Mouse (Mus musculus) left cerebral cortex, postnatal 14 days (tissue): ENCODE data around the gene Neurl1b. TPM values are rescaled to one million over a fixed set of nuclear protein-coding genes. Genes with fewer than 3 reads are reported as not detected.

Experiments
- DNase-seq, 2 experiments: peaks; one replicate each; pipeline ENCODE4 v3.0.0; 2021 to 2022; ENCODE audit warnings: low spot score in 2 of 2, mixed read lengths in 1 of 2
- intact Hi-C: fragments of 180-260 bp; cut with DNase I; formaldehyde crosslinking; loops from one replicate; pipeline ENCODE4 v1.15.1; 2025
- total RNA-seq, 2 experiments: library from RNA; stranded (reverse); gene quantifications; 2 replicates each; pipeline ENCODE4 v1.2.3; 2021

The Neurl1b gene
- total RNA-seq, 2 experiments from 2014 or later = 105 to 111 TPM

DNA sequence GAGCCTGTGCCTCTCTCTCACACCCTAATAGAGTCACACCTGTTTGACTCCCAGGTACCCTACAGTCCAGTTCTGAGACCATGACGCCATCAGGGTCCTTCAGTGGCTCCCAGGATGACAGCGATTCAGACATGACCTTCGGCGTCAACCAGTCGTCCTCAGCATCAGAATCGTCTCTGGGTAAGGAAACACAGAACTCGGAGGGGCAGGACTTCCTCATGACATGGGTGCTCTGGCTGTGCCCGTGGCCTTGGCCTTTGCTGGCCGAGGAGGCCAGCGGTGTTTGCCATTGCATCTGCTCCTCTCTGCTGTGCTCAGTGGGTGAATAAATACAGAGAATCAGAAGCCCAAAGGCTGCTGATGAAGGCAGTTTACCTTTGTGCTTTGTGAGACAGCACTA lies 26.4 kb downstream of the Neurl1b start:
- intact Hi-C loops = no loop called here
- DNase-seq = no peak

DNA sequence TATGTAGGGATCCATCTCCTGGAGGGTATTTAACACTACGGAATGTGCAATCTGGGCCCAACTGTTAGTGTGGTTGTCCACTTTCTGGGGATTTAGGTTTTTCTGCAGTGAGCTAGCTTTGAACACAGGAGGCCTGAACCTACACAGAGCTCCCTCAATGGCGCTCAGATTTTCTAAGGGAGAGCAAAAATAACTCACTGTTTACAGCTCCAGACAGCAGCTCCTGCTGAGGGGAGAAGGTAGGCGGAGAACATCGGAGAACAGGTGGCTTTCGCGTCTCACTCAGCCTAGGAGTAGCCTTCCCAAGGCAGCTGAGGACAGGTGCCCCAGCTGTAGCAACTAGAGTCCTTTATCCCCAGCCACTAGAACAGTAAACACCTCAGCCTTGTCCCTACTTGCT lies 27.6 kb downstream of the Neurl1b start:
- no peak for DNase-seq
- intact Hi-C loops = no loop called here

DNA sequence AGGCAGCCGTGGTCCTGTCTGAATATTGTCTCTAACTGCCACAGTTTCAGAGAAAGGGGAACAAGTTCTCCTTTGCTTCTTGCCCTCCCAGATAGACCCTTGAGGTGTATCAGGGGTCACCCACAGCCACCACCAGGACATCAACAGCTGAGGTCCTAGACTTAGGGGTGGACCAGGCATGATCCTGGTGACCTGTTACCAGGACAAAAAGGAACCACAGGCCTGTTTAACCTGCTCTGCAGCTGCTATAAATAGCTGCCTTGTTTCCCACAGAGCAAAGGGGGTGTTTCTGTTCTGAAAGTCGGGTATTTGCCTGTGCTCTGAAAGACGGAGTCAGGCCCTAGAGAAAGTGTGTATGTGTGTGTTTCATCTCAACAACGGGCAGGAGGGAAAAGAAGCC lies 29.2 kb downstream of the Neurl1b start:
- intact Hi-C loops = no loop called here
- DNase-seq = no peak

DNA sequence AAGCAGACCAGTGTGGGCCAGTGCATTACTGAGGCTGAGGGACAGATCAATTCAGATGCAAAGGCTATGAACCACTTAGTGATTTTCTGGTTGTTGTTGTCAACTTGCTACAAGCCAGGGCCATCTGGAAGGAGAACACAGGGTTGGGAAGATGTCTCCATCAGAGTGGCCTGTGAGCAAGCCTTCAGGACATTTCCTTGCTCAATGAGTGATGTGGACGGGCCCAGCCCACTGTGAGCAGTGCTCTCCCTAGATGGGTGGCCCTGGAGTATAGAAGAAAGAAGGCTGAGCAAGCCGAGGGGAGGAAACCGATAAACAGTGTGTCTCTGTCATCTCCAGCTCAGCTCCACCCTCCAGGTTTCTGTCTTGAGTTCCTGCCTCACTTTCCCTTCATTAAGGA lies 34.8 kb downstream of the Neurl1b start:
- no peak for DNase-seq
- intact Hi-C loops = no loop called here

DNA sequence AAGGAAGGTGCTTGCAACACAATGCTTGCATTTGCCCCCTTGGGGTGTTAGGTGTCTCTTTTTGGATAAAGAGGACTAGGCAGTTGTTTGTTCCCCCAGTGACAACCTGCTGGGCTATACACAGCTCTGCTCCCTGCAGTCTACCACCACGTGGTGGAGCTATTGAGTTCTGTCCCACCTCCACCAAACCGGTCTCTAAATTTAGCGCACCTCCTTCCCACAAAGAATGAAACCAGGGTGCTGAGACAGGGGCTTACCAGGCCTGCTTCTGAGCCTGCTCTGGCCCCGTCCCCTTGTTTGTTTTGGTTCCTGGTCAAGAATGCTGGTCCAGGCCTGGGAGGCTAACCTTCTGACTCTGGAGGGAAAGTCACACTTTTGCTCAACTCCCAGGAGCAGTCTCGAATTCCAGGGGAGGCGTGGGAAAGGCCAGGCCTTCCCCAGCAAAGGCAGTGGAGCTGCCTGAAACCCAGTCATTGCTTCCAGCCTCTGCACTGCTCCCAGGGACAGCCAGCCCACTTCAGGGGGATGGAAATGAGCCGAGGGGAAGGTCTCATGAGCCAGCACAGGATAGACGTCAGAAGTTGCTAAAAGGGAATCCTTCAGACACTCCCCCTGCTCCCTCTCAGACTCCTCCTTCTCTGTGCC lies 37.1 kb downstream of the Neurl1b start:
- intact Hi-C loops = loop anchor here (1.0 kb wide), 1 partner anchor 137 kb away; no protein-coding TSS in a partner anchor
- peak; percentile 54 to 62 for DNase-seq

DNA sequence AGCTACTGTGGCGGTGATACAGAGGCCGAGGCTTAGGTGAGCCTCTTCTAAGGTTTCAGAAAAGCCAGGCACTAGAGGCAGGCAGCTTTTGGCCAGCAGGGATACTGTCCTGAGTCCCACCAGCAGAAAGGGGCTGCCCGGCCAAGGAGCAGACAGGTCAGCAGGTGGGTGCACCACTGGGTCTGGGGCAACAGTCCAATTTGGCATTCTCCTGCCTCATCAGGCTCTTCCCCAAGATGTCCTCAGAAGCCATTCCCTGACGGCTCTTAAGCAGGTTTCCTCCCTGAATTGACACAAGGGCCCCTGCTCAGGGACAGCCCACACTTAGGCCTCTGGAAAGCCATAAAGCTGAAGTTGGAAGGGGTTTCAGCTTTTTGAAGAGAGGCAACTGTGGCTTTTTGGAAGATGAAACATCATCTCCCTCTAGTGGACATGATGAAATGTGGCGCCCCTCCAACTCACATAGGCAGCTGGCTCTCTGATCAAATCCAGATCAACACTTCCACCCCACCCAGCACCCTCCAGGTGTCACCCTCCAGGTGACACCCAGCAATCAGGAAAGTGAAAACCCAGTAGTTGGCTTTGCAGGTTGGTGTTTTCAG lies 37.8 kb downstream of the Neurl1b start:
- peak; percentile 84 to 87 for DNase-seq
- intact Hi-C loops = loop anchor here (1.0 kb wide), 1 partner anchor 138 kb away; no protein-coding TSS in a partner anchor

DNA sequence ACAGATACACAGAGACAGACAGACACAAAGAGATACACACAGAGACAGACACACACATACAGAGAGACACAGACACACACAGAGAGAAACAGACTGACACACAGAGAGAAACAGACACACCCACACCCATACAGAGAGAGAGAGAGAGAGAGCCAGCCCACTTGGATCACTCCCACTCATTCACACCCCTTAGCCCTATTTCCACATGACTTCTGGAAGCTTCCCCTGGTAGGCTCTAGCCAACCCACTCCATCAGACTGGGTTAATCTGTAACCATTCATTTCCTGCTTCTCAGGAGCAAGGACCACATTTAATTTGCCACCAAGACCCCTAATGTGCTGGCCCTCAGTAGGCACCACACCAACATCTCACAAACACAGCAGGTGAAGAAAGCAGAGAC lies 42.9 kb downstream of the Neurl1b start:
- DNase-seq = no peak
- intact Hi-C loops = no loop called here

DNA sequence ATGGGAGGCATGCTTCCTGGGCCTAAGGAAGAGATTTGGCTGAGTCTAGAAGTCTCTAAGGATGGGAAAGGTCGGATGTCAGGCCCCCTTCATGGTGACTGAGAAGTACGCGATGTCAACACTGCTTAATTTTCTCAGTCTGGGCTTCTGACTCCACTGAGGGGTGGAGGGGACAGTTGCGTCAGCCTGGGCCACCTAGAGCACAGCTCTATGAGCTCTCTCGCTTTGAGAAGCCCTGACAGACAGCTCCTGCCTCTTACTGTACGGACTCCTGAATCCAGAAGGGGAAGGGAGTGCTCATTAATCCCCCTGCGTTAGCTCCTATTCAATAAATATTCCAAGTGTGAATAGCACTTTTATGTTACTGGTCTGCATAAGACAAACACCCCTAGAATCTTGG lies 43.4 kb downstream of the Neurl1b start:
- intact Hi-C loops = no loop called here
- no peak for DNase-seq

DNA sequence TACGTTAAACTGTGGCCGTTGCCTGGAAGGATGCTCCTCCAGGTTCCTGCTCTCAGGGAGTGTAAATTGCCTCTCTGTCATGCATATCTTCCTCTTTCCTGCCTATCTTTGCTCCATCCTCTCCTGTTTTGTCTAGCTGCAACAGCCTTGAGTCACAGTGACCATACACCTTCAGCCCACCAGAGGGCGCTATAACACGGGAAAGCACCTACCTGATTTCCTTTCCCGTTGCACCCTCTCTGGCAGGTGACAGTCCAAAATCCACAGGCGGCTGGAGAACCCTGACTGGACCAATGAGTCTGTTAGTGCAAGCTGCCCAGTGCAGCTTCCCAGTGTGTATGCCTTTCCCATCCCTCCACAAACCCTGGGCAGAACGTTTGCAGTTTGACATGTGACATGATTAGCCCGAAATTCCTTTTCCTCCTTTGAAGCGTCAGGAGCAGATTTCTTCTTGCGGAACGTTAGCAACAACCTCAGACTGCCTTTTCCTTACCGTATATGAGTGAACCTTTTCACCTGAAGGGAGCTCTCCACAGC lies 48.1 kb downstream of the Neurl1b start:
- intact Hi-C loops = no loop called here
- peak; percentile 79 to 87 for DNase-seq

DNA sequence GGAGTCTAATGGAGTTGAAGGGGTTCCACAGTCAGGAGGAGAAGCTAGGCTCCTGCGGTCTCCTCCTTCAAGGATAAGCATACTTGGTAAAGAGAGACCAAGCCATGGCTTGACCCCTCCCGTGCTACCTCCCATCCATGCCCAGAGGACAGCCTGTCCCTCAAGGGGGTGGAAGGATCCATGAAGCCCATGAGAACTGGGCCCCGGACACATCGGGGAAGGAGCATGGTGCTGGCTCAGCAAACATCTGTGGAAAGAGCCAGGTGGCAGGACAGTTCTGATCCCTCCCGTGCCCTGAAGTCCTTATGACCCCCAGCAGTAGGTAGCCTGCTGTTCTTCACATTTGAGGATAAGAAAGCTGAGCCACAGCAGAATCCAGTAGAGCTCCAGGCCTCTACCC lies 48.8 kb downstream of the Neurl1b start:
- intact Hi-C loops = no loop called here
- DNase-seq = no peak

DNA sequence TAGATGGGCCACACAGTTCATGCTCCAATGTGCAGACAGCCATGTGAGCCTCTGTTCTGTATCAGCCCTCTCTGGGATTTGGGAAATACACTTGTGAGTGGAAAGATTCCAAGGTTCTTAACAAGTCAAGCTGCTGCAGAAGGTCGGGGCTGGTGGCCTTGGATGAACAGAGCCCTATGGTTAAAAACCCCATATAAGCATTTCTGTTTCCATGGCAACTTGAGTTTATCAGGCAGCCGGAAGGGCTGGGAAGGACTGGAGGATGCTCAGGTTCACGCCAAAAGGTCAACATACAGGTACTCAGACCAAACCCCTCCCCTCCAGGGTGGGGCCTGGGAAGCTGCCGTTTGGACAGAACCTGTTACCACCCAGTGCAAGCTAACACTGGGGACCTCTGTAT lies 49.4 kb downstream of the Neurl1b start:
- intact Hi-C loops = no loop called here

DNA sequence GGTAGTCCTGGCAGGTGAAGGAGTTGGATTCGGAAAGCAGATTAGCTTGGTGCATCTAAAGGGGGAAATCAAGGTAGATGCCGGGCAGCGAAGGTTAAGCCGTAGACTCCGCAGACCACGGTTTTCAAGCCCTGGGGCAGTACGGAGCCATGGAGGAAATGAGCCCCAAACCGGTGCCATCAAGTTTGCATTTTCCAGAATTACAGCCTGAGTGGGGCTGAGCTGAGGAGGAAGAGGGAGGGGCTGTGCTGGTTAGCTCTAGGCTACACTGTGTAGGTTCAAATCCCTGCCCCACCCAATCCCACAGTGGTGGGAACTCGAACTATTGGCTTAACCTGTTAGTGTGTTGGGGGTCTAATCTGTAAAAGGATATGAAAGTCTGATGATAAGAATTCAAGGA lies 49.9 kb downstream of the Neurl1b start:
- no peak for DNase-seq
- intact Hi-C loops = no loop called here

More for the DNA sequence above, 49.4 kb downstream of the Neurl1b start:
- no peak for DNase-seq

DNA sequence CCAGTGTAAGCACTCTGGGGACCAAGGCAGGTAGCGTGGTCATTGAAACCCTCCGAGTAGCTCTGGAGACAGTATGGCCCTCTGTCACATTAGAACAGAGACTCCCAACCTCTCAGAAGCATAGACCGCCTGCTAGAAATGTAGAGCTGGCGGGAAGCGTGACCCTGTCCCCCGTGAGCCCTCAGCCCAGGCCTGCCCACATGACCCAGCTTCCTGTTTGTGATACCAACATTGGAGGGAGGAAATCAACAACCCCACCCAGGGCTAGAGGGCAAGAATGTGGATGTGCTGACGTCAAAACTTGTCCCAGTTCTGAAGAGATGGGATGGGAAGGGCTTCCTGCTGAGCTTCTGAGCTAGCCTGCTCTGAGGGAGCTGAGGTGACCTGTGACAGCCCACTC lies 50.3 kb downstream of the Neurl1b start:
- DNase-seq = no peak
- intact Hi-C loops = loop anchor here (5.0 kb wide), 1 partner anchor 422 kb away; no protein-coding TSS in a partner anchor

DNA sequence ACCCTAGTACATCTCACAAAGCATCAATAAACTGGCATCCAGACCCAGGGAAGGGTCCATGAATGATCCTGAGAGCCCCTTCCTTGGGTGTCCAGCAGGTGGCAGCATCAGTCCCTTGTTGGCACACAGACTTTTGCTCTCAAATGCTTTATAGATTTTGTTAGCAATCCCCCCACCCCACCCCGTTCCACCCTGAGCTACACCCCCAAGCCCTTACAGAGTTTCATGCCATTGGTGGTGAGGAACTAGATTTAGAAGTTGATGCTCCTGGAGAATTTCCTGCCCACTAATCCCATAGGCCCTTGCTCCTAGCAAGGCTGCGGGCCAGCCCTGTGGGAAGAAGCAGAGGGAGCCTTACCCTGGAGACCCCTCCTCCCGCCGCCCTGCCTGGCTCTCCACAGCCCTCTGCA lies 52.1 kb downstream of the Neurl1b start:
- intact Hi-C loops = loop anchor here (1.0 to 5.0 kb wide), 3 partner anchors 42 to 421 kb away; no protein-coding TSS in a partner anchor
- peak; percentile 79 to 86 for DNase-seq

DNA sequence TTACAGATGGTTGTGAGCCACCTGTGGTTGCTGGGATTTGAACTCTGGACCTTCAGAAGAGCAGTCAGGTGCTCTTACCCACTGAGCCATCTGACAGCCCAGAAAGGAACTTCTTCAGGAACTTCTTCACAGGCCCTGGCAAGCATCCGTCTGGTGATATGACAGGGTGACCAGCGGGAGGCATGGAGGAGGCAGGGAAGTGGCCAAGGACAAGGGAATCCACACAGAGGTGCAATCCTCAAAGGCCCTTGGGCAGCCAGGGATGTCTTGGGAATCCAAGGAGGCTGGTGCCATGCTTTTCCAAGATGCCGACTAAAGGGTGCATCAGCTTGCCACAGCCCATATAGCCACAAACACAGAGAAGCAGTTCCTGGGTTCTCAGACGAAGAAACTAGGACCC lies 53.0 kb downstream of the Neurl1b start:
- no peak for DNase-seq
- intact Hi-C loops = loop anchor here (2.0 to 5.0 kb wide), 2 partner anchors 41 to 420 kb away; no protein-coding TSS in a partner anchor

DNA sequence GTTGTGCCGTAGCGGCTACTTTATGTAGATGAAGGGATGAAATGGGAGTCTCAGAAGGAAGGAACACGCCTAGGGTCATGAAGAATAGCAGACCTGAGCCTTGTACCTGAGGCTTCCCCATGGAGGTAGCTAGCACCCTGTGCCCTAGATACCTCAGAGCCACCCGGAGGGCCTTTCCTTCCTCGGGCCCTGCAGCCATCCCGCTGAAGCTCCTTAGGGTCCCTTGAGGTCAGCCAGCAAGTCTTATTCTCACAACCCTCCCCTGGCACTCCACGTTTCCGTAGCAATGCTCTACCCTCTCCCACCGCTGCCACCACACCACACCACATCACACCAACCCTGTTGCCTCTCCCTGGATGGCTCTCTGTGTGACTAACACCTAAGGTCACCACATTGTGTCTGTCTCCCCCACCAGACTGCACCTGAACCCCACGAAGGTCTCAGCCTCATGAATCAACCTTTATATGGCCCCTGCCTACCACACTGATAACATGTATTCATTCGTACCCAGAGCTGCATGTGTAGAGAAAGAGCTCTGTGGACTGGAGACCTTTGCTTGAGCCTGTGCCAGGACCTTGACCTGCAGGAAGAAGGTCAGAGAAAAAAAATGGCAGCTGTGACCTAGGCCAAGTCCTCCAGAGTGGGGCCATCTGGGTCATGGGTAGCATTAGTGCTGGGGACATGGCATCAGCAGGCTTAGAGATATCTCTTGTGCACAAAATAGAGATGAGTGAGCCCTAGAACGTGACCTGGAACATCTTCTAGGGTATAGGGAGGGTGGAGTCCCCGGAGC lies 53.7 kb downstream of the Neurl1b start:
- intact Hi-C loops = loop anchor here (5.0 kb wide), 1 partner anchor 419 kb away; no protein-coding TSS in a partner anchor

DNA sequence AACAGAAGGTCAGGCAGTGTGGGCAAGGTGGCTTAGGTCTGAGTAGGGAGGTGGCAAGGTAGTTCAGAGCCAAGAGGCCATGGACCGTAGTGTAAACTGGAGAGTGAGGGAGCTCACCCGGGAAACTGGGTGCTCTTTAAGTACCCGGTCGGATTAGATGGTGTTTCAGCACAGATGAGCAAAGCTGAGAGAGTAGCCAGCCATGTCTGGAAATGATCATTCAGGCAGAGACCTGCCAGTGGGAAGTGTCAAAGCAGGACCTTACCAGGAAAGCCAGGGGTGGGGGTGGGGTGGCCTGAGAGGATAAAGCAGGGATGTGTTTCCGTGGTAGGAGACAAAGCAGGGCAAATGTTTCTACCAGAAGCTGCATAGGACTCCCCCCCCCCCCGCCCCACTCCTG lies 62.2 kb downstream of the Neurl1b start:
- no peak for DNase-seq
- intact Hi-C loops = no loop called here

More for the DNA sequence above, 53.7 kb downstream of the Neurl1b start:
- DNase-seq = no peak

DNA sequence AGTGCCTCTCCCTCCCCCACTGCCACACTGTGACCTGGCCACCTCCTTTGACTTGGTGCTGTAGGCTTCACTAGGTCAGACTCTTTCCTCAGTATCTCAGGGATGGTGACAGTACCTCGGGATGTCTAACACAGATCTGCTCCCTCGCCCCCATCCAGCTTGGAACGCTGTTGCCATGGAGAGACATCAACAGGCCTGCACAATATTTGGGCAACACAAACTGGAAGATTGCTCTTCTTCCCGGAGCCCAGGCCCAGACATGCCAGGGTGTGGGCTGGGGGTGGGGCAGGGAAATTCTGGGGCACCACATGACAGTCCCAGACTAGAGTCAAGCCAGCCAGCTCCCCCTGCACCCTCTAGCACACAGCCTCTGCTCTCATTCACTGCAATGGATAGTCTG lies 64.0 kb downstream of the Neurl1b start:
- no peak for DNase-seq
- intact Hi-C loops = no loop called here

DNA sequence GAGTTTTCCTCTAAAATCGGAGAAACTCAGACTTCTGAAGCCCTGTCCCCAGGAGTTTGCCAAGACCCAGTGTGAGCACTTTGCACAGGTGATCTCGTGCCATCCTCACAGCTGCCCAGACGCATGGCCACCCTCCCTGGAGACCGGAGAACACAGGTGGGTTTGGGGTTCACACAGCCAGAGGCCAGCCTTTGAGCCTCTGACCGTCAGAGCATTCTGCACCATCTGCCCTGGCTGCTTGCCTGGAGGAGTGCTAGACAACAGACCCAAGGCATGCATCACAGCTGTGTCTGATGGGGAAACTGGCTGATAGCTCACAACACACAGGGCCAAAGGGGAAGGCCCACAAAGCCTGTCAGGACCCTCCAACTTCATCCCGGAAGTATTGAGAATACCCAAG lies 65.0 kb downstream of the Neurl1b start:
- DNase-seq = no peak
- intact Hi-C loops = no loop called here

DNA sequence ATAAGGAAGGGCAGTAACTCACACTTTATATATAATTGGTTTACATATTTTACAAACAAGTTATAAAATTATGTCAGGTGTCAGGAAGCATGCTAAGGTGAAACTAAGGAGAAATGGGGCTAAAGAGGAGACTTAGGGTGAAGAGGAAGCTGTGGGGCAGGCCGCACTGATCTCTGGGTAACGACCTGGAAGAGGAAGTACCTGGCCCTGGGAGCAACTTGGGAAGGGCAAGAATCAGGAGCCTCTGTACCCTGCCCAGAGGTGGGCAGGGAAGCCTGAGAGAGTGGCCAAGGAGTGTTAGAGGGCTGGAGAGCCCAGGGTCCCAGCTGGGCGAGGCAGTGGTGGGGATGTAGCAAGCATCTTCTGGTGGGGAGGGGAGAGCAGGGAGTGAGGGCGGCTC lies 66.3 kb downstream of the Neurl1b start:
- no peak for DNase-seq
- intact Hi-C loops = no loop called here
